Mouse (Mus musculus) left cerebral cortex, adult 9 months (tissue): ENCODE results near the gene Usp11.
"Not testable (repeated sequence)": the region's sequence is repeated elsewhere in the genome, so short reads cannot be mapped to it uniquely, and the experiment has no call there.

Source experiments
- DNase-seq, 2 experiments: peaks; one replicate each; pipeline ENCODE4 v3.0.0; 2022; ENCODE audit warnings: low spot score in 2 of 2

Usp11 gene

DNA sequence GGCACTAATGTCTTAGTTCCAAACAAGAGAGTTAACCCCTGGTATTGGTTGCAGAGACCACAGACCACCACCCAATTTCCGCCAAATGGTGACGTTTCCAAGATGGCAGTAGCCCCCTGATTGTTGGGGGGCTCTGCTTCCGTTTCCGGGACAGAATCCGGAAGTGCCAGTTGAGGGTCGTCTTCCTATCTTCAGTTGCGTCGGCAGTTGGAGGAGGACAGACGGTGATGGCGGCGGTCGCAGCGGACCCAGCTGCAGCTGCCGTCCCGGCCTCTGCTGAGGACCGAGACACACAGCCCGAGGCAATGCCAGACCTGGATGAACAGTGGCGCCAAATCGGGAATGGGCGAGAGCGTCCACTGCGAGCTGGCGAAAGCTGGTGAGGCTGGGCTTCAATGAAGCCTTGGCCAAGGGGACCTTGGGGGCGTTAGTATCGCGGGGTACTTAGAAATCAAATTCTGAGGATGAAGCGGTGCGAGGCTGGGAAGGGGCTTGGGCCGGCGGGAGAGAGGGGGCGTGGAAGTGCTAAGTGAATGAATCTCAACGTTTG is at the start of gene Usp11:
Usp11 (plus strand) TSS at position 166 of the 550 bp plus-strand sequence.
- peak in 1 of 2 experiments; percentile 43 for DNase-seq

DNA sequence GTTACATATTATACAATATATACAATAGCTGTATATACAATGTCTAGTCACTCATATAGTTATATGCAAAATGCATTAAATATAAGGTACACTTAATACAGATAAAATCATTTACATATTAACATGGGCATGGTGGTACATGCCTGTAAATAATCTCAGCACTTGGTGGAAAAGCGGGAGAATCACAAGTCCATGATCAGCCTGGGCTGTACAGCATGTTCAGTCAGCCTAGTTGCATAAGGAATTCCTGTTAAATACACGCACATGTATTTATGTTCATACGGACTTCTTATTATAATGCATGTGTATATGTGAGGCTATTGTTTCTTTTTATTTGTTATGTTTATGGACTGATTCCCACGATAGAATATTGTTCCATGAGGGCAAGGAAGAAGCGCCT is 46.1 kb upstream of the Usp11 start:
- no peak for DNase-seq

- DNase-seq, result peak; percentile 50 to 85
Observed at GRCm38 (mm10) chrX:20658026-20658652, 45.6 kb upstream of the Usp11 start, which contains the start of gene Uba1. Uba1 (plus strand) TSS chrX:20658326.

GRCm38 (mm10) chrX:20658891-20659406 is 44.8 kb upstream of the Usp11 start:
- no peak for DNase-seq

- DNase-seq, result no peak
Observed at GRCm38 (mm10) chrX:20662317-20662715, 41.4 kb upstream of the Usp11 start.

- peak; percentile 77 to 89 for DNase-seq
Observed at GRCm38 (mm10) chrX:20662716-20663443, 40.8 kb upstream of the Usp11 start.

DNA sequence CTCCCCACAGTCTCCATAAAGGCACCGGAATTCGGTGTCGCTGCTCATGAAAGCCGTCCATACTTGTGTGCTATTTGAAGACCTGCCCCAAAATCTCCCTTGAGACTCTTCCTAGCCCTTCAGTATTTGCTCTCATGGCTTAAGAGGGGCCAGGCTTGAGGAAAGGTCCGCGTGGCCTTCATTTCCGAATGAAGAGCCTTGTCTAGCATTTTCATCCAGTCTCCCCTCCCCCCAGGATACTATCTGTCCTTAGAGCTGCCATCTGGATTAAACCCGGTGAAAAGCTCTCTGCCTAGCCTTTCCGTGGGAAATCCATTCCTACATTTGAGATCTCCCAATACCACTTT is 40.3 kb upstream of the Usp11 start:
- peak in 1 of 2 experiments; percentile 11 for DNase-seq

DNA sequence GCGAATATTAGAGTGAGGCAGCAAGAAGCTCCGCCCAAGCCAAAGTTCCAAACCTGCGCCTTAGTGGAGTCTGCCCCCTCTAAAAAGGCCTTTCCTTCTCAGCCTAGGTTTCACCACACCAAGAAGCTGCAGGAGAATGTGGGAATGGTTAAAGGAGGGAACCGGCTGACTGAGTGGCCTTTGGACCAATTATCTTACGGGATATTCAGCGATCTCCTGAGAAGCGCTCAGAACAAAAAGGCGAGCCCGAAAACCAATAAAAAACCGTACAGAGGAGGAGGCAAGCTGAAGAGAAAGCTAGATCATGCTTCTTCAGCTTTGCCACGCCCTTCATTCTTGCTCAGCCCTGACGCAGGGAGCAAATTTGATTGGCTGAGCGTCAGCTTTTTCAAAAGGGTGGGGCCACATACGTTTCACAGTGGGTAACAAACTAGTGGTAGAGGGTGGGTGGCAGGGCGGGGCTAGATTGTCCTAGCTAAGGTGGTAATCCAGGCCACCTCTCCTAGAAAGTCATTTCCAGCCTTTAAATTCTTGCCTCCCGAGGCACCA is 16.1 kb upstream of the Usp11 start, which contains the start of gene Cdk16:
Cdk16 (plus strand) TSS at position 436 of the 549 bp plus-strand sequence.
- DNase-seq, result peak; percentile 89

- DNase-seq, result peak; percentile 79 to 82
Observed at GRCm38 (mm10) chrX:20688068-20688547, 15.6 kb upstream of the Usp11 start.

DNA sequence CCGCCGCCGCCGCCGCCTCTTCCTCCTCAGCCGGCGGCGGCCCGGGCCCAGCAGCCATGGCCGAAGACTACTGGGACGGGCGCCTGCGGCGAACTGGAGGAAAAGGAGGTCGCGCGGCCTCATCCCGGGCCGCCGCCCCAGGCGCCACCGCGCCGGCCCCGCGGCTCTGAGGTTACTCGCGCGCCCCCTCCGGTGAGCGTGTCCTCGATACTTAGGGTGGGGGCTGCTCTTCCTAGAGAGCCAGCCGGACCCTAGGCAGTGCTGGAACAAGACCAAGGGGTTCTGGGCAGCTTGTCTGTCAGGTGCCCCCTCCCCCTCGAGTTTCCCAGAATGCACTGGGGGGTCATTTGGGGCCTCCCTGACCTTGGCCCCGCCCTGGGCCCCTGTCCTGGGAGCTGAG is 15.1 kb upstream of the Usp11 start:
- DNase-seq, result peak in 1 of 2 experiments; percentile 25

- no peak for DNase-seq
Observed at GRCm38 (mm10) chrX:20691566-20691965, 12.1 kb upstream of the Usp11 start.

GRCm38 (mm10) chrX:20692616-20693015 is 11.1 kb upstream of the Usp11 start:
- no peak for DNase-seq

- no peak for DNase-seq
Observed at GRCm38 (mm10) chrX:20695842-20696241, 7.9 kb upstream of the Usp11 start.

GRCm38 (mm10) chrX:20704295-20705082 is 783 bp downstream of the Usp11 start:
- peak; percentile 76 to 80 for DNase-seq

DNA sequence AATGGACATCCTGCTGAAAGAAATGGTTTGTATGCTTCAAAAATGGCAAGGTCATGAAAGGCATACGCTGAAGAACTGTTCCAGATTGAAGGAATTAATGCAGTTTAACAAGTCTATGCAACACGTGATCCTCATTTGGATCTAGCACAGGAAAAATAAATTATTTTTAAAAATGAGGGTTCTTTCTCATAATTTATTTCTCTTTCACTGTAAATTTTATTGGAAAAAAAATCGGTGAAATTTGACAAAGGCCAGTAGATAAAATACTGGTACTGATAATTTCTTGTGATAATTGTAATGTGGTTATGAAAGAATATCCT is 1.3 kb downstream of the Usp11 start:
- DNase-seq, result no peak

DNA sequence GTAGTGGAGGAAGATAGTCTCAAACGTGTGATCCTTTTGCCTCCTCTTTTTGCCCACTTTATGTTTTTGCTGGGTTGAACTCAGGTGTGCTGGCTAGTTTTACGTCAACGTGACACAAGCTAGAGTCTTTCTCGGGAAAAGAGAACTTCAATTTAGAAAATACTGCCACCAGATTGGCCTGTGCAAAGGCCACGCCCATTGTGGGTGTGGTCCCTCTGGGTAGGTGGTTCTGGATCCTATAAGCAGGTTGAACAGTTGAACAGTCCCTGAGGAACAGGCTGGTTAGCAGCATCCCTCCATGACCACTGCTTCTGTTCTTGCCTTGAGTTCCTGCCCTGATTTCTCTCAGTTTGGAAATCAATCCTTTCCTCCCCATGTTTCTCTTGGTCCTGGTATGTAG is 25.0 kb downstream of the Usp11 start:
- no peak for DNase-seq

DNA sequence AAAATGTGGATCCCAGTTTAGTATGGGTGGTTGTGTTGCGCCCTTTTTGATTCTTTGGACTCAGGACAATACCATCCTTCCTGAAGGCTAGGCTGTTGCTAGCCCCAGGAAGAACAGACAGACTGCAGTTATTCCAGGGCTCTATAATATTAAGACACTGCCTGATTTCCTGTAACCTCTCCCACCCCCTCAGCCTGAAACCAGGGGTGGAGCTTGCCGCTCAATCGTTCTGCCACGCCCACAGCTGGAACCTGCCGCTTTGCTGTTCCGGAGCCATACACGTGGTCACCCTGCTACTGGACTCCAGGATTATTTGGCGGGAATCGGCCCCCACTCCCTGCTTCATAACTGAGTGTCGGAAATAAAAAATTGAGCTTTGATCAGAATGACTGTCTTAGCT is 26.3 kb downstream of the Usp11 start:
- DNase-seq, result not testable (repeated sequence)

DNA sequence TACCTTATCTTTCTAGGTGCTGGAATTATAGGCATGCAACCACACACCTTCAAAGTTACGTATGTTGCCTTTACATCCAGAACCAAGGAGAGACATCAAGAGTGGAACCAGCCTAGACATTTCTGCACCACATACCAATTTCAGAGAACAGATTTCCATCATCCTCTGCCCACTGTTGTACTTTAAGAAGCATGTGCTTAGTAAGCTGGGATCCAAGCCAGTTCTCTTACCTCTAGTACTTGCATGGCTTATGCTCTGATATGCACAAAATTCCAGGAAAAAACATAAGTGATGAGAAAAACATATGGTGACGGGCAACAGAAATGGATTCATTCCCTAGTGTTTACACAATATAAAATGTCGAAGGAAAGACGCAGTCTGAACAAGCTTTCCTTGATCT is 32.8 kb downstream of the Usp11 start:
- peak in 1 of 2 experiments; percentile 16 for DNase-seq

- DNase-seq, result no peak
Observed at GRCm38 (mm10) chrX:20748829-20749228, 45.1 kb downstream of the Usp11 start.

DNA sequence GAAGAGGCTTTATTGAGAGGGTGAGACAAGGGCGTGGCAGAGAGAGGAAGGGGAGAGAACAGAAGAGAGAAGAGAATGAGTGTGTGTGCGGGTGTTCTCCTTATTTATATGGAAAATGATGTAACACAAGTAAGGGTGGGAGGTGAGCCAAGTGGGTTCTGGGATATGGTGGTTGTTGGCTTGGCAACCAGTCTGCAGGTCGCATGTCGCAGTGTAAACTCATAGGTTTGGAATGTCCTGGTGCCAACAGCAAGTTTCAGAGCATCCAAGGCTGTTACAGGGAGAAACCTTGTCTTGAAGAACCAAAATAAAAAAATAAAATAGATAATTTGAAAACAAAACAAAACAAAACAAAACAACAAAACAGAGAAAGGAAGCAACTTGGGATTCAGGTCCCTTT is 57.5 kb downstream of the Usp11 start:
- no peak for DNase-seq
